Mouse (Mus musculus): ENCODE data around the gene Mphosph9.
"Not testable (repeated sequence)": the region's sequence is repeated elsewhere in the genome, so short reads cannot be mapped to it uniquely, and the experiment has no call there.

Mphosph9 gene

GRCm38 (mm10) chr5:124341753-124342339, 14.1 kb upstream of the Mphosph9 start:
- DNase-seq, result peak in 1 of 2 experiments; percentile 33

- DNase-seq, result peak; percentile 73 to 83
Measured at GRCm38 (mm10) chr5:124338791-124339190, 11.0 kb upstream of the Mphosph9 start.

DNA sequence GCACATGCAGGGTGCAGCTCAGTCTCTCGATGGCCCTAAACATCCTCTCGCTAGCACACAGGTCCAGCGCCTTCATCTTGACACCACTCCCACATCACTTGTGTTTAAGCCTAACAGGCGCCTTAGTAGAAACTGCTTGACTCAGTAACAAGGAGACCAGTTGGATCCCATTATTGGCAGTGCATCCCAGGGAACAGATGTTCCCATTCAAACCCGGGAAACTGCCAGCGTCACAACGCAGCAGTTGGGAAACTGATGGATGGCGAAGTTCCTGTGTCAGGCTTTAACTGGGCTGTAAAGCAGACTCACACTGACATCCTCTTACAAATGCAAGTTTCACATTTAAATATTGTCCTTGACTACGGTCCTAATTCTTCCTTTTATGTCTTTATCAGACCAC, 10.1 kb upstream of the Mphosph9 start:
- DNase-seq, result peak; percentile 24 to 29

GRCm38 (mm10) chr5:124337103-124337502, 9.3 kb upstream of the Mphosph9 start:
- no peak for DNase-seq

- peak; percentile 53 to 64 for DNase-seq
Measured at GRCm38 (mm10) chr5:124334392-124334791, 6.6 kb upstream of the Mphosph9 start.

DNA sequence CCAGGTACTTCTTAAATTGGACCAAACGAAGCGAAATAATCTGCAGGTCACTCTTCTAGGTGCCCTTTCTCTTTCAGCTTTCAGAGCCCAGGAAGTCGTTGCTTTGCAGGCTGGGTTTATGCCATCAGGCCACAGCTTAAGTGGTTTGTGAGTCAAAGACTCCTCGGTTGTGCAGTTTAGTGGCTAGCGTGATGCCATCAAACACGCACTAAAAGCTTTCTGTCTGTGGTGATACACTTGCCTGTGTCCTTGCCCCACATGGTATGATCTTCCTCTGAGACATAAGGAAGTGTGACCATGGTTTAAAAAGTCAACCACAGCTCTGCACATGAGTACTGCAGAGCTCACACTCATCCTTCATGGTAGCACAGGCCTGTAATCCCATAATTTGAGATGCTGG, 2.3 kb upstream of the Mphosph9 start:
- no peak for DNase-seq

DNA sequence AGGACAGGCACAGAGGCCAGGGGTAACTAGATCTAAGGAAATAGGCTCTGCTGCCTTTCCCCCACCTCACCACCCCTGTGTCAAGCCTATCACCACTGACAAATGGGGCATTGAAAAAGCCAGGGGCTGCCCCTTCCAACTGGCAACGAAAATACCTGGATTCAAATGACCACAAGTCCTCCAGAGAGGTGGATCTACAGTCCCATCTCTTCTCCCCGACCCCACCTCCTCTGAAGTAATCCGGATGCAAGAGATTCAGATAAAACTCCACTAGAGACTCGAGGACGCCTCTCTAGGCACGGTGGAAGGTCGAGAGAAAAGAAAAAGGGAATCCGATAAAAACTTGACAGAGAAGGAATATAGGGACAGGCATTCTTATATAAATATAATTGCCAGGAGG, 943 bp downstream of the Mphosph9 start:
- peak; percentile 28 to 36 for DNase-seq

DNA sequence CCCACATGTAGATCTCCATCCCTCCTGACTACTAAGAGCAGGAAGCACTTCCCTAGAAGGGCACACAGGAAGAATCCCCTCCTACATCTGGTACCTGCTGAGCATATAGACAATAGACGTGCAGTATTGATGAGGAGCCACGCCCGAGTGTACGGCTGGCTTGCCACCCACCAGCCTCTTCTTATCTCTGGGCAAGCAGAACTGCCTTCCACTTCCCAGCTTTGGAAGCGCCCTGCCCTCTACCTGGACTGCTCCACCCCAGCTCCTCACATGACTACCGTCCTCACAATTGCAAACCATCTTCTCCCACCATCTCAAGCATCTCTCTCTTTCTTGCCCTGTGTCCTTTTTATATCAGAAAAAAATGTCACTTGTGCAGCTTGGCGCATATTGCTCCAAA, 10.1 kb downstream of the Mphosph9 start:
- no peak for DNase-seq

DNA sequence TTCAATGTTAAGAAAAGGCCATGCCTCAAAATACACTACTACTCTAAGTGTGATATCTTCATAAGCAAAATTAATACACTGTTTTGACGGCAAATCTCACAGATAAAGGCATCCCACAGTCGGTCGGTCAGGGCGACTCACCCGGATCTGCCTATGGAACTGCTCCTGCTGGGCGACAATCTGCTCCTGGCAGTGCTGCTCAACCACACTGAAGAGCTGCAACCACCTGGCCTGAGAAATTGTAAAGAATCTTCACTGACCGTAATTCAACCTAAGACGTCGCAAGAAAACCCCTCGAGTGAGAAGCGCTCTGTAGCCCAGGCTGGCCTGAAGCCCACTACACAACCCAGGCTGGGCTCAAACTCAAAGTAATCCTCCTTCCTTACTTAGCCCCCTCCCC, 11.8 kb downstream of the Mphosph9 start:
- peak; percentile 93 for DNase-seq

- DNase-seq, result peak; percentile 65 to 67
Measured at GRCm38 (mm10) chr5:124315498-124315897, 12.3 kb downstream of the Mphosph9 start.

DNA sequence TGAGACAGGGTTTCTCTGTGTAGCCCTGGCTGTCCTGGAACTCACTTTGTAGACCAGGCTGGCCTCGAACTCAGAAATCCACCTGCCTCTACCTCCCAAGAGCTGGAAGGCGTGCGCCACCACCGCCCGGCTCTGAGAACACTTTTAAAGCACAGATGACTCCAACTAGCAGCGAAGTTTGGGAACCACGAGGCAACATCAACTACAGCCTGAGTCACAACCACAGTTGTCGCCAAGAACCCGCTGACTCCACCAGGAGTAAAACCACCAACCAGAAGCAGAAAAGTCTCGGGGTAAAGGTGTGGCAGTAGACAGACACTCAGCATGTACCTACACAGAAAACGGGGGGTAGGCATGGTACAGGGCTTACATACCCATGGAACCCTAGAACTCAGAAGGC, 17.7 kb downstream of the Mphosph9 start:
- DNase-seq, result no peak

DNA sequence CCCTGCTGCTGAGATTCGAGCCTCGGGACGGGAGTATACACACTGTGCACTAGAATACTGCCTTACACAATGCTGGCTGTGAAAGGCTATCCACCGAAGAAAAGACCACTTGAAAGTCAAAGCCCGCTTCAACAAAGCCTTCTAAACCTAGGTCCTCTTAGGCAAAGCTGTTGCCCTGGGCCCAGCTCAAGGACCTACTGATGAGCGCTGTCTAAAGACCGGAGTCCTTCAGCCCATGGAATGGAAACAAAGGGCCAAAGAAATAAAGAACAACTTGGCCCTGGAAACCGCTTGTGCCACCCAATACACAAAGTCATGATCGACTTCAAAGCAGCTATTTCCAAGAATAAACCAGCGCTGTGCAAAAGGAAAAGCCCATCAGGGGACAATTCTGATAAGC, 18.6 kb downstream of the Mphosph9 start:
- no peak for DNase-seq

- not testable (repeated sequence) for DNase-seq
Measured at GRCm38 (mm10) chr5:124302853-124303252, 24.9 kb downstream of the Mphosph9 start.

- no peak for DNase-seq
Measured at GRCm38 (mm10) chr5:124300132-124300531, 27.6 kb downstream of the Mphosph9 start.

- DNase-seq, result peak in 1 of 2 experiments; percentile 40
Measured at GRCm38 (mm10) chr5:124299307-124299706, 28.5 kb downstream of the Mphosph9 start.

GRCm38 (mm10) chr5:124296475-124296874, 31.3 kb downstream of the Mphosph9 start:
- no peak for DNase-seq

DNA sequence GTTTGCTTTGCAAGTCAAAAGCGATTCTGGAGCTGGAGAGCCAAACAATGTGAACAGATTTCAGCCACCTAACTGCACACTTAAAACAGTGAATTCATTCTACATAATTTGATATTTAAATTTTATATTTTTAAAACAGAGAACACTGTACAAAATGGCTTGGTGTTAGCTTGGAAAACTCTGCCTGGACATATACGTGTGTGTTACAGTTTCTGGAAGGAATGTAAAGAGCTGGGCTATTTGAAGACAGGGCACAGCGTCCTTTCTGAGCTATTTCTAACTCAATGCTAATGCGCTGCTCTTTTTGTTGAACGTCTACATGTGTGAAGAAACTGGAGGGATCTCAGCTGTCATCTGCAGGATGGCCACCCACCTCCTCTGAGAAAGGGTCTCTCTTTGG, 33.8 kb downstream of the Mphosph9 start:
- no peak for DNase-seq

GRCm38 (mm10) chr5:124290216-124290615, 37.6 kb downstream of the Mphosph9 start:
- DNase-seq, result no peak

DNA sequence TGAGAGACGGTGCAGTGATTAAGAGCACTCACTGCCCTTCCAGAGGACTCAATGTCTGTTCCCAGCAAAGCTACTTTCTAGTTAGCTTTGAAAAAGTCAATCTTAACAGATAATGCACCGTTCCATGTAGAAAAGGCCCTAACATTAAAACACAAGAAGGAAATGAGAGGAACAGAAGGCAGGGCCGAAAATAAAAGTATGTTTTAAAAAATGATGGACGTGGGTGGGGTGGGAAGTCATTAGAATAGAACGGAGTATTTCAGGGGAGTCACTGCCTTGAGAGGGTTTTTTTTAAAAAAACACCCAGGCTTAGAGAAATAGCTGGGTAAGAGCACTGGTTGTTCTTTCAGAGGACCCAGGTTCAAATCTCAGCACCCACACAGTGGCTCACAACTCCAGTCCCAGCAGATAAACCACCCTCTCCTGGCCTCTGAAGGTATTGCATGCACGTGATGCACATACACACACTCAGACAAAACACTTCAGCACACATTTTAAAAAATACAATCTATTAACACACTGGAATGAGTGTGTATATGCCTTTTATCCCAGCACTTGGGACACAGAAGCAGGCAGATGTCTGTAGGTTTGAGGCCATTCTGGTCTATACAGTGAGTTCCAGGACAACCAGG, 40.0 kb downstream of the Mphosph9 start:
- DNase-seq, result no peak

DNA sequence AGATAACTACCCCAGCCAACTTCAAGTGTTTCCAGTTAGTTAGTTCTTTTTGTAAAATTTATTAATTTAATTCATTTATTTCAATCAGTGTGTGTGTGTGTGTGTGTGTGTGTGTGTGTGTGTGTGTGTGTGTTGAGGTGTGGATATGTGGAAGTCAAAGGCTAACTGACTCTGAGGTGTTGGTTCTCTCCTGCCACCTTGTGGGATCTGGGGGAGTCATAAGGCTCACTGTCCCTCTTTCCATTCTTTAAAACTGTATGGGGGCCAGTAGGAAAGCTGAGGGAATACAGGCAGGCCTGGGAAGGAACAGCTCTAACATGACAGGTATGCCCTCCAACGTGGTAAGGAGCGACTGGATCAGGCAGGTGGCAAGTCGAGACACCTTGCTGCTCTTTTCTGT, 43.4 kb downstream of the Mphosph9 start:
- peak in 1 of 2 experiments; percentile 47 for DNase-seq

- no peak for DNase-seq
Measured at GRCm38 (mm10) chr5:124282854-124283253, 44.9 kb downstream of the Mphosph9 start.

- DNase-seq, result no peak
Measured at GRCm38 (mm10) chr5:124270226-124270625, 57.5 kb downstream of the Mphosph9 start.

DNA sequence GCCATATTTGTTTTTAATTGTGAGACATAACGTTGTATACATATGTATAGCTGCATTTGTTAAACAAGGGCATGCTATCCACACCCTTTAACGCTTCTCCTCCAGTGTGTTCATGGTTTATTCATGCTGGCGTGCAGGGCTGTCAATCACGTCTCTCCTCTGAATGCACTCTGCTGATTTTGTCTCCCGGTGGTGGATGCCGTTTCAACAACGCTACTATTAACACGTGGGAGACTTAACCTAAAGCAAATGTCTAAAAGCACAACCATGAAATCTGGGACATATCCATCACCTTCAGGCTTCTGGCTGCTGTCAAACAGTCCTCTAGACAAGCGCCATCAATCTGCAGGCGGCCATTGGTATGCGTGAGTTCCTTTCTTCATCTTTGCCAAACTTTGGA, 58.1 kb downstream of the Mphosph9 start:
- no peak for DNase-seq

DNA sequence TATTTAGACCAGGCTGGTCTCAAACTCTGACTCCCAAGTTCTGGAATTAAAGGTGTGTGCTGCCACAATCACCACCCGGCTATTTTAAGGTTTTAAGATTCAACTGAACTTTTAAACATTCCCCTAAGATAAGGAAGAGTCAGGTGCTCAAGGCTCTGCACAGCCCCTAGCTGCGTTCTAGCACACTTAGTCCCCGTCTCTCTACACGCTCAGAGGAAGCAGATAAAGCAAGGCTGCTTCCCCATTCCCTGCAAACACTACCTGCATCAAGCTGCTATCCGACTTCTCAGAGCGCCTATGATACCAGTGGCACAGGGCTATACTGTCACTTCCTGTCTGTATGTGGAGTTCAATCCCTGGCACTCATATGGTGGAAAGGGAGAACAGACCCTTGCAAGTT, 60.1 kb downstream of the Mphosph9 start:
- DNase-seq, result no peak

DNA sequence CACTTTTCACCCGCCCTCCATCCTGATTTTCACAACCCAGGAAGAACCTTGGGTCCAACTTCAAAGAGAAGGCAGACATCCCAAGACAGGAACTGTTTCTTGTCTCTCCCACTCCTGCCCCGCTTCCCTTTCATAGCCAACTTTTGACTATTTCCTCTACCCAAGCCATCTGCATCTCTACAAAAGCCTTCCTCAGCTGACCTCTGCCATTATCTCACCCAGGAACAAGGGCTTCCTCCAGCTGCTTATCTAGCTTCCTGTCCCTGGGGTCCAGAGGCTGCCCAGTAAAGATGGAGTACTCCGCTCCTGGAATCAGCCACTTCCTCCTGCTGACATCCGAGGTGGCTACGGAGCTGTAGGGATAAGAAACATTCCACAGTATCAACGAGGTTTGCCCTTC, 61.0 kb downstream of the Mphosph9 start:
- DNase-seq, result no peak
